Mouse (Mus musculus) lung, adult 18-20 months (tissue): Measurements from ENCODE around the gene Svbp.

ENCODE experiments used
- DNase-seq, 2 experiments: peaks; one replicate each; pipeline ENCODE4 v3.0.0; 2022; ENCODE audit warnings: mixed read lengths in 2 of 2

Gene Svbp

DNA sequence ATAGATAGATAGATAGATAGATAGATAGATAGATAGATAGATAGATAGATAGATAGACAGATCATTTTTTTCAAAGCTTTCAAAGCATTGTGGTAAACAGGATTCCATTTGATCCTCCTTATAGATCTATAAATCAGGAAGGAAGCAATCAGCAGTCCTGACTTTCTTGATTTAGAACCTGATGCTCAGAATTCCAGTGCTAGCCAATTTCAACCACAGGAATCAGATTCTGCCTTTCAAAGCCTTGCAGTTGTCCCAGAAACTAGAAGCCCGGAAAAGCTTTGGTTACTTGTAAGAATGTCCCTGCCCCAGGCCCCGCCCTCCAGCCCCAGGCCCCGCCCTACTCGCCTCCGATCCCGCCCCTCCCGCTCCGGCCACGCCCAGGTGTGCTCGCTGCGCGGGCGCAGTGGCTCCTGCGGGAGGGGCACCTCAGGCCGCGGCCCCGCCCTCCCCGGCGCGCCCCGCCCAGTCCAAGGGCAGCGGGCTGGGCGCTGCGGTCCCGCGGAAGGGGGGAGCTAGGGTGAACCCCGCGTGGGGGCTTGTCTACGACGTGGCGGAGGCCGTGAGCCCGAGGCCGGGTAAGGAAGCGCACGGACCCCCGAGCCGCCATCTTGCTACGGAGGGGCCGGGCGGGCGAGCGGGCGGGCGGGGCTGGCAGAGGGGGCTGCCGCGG, at the start of gene Svbp:
Gene Svbp, plus strand, starts transcription at position 398 of the 673 bp plus-strand sequence.
- peak; percentile 77 to 83 for DNase-seq

DNA sequence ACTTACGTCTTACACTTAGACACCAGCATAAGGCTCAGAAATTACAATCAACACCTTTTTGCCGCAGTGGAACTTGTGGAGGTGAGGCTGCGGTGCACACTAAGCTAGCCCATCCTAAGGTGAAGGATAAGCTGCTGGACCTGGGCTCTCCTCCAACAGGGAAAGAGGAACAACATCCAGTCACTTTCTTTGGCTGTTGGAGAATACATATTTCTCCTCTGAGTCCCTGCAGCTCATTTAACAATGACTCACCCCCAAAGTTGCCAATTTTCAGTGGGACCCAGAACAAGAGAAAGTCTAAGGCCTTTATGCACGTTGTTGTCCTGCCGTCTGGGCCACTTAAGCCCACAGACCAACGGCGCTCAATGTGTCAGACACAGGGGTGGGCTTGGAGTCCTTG, 48.3 kb upstream of the Svbp start:
- DNase-seq, result no peak

DNA sequence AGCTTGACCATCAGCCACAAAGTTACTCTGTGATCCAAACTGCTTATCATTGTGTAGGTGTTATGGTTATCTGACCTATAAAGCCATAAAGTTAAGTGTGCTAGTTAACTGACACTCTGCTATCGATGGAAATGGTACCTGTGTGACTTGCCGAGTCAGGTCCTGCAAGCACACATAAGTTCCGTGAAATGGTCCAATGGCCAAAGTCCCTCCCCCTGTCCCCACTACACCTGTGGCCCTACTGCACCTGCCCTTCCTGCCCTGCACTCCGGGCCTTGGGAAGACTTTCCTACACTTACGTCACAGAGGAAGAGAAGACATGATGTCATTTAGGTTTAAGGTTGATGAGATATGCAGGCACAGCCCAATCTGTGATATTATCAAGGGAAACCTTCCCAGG, 47.8 kb upstream of the Svbp start:
- no peak for DNase-seq

DNA sequence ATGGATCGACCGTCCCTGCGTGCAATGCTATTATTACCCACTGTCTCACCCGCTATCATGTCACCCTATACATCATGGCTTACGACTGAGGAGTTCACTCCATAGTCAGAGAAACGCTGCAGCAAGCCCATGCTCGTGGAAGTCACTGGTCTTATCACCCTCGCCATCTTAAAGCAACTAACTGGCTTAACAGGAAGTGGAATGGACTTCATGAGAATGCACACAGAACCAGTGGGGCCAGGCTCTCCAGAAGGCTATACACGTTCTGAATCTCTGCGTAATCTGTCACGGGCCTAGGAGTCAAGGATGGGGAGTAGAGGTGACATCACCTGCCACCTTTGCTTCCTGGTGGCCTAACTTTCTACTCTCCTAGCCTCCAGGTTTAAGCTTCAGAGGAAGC, 46.4 kb upstream of the Svbp start:
- no peak for DNase-seq

DNA sequence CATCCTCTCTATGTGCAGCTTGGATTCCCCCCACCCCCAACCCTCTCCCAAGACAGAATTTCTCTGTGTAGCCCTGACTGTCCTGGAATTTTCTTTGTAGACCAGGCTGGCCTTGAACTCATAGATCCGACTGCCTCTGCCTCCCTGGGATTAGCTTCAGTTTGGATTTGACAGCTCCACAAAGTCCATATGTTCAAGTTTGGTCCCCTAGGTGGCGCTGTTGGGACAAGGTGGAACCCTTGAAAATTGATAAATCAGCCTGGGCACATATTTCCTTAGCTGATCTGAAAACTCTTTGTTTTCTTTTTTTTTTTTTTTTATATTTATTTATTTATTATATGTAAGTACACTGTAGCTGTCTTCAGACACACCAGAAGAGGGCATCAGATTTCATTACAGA, 37.9 kb upstream of the Svbp start:
- DNase-seq, result peak; percentile 54 to 64

DNA sequence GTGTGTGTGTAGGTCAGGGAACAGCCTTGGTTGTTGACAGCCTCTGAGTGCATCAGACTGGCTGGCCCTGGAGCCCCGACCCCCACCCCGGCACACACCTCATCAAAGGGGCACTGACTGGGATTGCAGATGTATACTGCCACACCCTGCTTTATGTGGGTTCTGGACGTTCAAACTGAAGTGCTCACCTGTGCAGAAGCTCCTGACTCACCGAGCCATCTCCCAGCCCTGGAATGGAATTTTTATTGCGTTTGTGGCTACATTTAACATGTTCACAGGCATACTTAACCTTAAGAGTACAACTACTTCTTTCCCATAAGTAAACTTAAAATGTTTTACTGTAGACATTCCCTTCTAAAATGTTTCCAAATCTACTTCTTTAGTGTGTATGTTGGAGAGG, 37.2 kb upstream of the Svbp start:
- DNase-seq, result peak in 1 of 2 experiments; percentile 47

DNA sequence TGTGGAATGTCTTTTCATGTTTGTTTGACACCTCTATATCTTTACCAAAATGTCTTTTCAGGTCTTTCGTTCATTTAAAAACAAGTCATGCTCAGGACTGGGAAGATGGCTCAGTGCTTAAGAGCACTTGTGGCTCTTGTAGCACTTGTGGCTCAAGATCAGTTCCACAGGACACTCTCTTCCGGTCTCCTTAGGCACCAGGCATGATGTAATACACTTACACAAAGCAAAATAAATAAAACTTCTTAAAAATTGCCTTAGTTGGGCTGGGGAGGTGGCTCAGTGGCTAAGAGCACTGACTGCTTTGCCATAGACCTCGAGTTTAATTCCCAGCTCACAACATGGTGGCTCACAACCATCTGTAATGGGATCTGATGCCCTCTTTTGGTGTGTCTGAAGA, 33.7 kb upstream of the Svbp start:
- DNase-seq, result no peak

DNA sequence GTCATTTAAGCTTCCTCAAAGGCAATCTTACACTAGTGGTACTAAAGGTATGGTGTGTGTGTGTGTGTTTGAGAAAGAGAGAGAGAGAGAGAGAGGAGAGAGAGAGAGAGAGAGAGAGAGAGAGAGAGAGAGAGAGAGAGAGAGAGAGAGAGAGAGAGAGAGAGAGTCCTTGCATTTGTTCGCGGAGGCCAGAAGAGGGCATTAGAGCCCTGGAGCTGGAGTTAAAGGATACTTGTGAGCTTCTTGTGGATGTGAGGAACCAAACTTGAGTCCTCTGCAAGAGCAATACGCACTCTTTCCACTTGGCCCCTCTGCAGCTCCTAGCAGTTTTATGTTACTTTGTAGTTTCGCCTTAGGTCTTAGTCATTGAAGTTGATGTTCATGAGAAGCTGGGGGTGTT, 32.1 kb upstream of the Svbp start:
- no peak for DNase-seq

DNA sequence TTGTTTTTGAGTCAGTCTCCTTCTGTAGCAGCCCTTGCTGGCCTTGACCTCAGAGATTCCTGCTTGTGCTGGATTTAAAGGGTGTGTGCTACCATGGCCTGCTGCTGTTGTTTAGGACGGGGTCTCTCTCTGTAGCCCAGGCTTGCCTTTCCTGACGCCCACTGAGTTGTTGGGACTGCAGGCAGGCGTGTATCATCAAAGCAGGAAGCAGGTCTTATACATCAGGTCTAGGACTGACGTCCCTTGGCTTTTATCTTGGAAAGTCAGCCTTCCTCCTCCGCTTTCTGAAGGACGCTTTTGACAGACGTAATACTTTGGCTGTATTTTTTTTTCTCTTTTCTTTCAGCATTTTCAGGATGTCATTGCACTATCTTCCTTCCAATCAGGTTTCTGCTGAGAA, 29.2 kb upstream of the Svbp start:
- no peak for DNase-seq

DNA sequence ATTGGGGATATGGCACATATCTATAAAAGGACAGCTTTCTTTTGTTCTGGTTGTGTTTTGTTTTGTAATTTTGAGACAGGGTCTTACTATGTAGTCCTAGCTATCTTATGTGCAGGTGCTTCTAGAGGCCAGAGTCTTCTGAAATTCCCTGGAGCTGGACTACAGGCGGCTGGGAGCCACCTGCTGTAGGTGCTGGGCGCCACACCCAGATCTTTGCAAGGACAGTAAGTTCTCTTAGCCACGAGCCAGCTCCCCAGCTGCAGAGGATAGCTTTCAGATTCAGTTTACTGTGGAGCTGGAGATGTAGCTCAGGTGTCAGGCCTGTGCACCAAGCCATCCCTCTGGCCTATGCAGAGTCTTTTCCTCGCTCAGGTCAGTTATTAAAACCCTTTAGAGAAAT, 28.0 kb upstream of the Svbp start:
- DNase-seq, result no peak

DNA sequence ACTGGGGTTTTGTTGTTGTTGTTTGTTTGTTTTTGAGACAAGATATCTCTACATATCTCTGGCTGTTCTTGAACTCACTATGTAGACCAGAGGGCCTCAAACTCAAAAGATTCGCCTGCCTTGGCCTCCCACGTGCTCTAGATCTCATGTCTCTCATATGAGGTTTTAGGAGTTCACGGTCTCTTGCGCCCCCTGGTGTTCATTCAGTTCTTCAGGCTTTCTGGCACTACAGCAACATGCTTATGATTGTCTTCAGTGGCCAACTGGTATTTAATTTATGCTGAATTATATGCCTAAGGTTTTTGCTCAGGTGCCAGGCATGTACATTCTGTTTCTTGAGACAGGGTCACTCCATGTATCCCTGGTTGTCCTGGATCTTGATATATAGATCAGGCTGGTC, 27.4 kb upstream of the Svbp start:
- peak; percentile 75 to 83 for DNase-seq

DNA sequence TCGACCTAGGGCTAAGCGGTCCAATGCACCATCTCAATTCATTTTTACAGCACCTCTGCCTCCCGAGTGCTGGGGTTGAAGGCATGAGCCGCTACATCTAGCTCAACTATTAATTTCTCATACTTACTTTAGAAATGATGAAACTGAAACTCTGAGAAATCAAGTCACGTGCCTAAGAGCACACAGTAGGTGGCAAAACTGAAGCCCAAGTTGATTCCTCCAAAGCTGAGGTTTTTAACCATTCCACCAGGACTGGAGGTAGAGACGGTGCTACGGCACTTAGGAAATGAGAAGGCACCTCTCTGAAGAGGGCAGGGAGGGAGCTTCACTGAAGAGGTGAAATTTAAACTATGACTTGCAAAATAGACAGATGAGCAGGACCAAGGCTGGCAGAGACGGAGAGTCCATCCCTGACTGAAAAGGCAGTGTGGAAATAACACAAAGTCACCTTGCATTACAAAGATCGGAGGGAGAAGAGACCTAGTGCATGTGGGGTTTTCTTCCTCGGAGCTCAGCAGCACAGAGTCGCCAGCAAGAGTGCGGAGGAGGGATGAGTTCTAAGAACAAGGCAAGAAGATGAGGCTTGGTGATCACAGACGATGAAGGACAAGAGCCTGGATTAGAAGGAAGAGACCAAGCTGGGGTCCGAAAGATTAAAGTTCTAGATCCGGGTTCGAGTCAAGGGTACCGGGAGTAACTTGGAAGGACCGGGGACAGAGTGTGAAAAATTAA, 22.0 kb upstream of the Svbp start:
- no peak for DNase-seq

DNA sequence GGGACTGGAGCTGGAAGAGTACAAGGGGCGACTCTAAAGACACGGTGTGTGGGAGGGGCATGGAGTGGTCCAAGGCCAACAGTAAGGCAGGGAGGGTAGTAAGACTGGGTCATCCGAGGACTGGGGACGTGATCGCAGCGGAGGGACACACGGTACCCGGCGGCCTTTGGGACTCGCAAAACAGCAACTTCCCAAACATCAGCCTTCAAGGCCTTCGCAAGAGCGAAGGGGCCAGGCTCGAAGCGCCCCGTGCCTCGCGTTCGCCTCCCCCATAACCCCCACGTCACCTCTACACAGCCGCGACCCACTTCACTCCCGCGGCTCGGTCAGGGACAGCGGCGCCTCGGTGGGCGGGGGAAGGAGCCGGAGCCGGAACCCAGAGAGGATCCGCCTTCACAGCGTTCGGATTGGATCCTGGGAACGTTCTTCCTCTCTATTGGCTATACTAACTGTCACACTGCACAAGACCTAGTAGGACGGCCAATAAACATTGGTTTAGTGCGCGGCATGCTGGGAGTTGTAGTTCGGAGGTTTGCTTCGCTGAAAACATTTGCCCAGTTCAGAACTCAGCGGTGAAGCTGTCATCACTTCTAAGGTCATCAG, 21.2 kb upstream of the Svbp start, which contains the start of gene Zfp691:
Gene Zfp691, minus strand, starts transcription at position 345 of the 603 bp plus-strand sequence.
- DNase-seq, result peak; percentile 97 to 98

DNA sequence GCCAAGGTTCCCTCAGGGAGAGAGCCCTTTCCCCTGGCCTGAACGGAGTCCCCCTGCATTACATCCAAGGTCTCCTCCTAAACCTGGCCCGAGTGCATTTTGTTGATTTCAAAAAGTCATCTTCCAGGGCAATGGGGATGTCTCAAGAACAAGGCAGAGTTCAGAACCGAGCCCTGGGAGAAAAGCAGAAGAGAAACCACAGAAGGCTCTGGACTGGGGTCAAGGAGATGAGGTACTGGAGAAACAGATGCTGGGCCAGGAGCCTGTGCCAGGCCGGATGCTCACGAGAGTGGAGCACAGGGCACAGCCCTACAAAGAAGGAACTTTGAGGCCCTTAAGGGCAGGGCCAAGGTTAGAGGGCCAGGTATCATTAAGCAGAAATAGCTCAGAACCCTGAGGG, 17.4 kb upstream of the Svbp start:
- DNase-seq, result peak; percentile 24 to 31

DNA sequence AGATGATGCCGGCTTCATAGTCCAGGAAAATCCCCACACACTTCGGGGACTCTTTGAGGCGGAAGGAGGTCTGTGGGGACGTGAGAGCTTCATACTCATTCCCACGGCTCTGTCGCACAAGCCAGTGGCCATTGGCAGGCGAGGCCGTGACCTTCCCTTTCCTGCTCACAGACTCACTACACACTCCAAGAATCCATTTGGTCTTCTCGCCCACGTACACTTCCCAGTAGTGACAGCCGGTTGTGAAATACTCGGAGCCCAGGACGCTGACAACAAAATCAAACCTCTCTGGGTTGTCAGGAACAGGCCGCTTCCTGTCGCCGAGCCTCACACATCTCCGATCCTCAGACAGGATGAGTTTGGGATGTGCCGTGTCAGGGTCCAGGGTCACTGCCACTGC, 16.8 kb upstream of the Svbp start:
- peak in 1 of 2 experiments; percentile 20 for DNase-seq

DNA sequence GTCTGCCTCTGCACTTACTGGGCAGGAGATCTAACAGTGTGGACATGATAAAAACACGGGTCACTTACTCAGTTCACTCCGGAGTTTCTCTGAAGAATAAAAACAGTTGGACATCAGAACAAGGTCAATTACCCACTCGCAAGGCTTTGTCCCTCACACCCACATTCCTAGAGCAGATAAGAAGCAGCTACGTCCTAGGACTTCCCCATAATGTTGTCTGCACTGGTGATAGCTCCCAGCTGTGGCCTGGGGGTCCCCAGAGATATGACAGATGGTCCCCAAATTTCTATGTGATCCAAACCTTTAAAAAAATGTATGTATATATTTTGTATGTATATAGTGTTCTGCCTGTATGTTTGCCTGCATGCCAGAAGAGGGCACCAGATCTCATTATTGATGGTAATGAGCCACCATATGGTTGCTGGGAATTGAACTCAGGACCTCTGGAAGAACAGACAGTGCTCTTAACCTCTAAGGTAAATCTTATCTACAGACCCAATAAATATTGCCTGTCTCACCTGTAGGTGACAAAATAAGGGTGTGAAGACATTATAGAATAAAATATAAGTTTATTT, 14.9 kb upstream of the Svbp start:
- no peak for DNase-seq

DNA sequence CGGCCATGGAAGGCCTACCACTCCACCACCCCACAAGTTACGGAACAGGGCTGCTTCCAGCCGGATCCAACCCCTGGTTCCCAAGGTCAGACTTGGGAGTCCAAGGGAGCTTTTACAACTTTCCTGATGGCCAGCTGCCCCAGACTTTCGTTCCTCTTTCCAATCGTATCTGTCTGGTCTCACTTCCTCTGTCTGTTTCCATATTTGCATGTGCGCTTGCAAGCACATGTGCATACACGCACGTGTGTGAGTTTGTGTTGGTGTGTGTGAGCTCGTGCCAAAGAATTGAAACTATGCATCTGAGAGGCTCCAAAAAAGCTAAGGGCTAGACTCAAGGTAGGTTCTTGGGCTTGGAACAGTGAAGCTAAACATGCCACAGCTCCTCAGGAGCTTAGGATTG, 13.7 kb upstream of the Svbp start:
- peak; percentile 29 for DNase-seq

DNA sequence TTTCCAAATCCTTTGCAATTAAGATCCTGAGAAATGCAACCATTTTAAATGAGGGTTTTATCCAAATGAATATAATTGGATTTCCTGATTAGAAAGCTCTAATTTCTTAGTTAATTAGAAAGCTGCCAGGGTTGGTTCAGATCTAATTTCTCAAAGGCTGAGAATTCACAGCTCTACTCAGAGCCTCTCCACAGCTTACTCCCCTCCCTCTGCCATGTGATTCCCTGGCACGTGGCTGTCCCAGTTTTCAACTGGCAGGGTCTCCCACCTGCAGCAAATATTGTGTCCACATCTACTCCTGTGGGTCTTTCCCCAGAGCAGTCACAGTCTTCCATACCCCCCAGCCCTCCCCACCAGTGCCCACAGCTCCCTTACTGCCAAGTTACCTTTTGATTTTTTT, 11.6 kb upstream of the Svbp start:
- DNase-seq, result no peak

DNA sequence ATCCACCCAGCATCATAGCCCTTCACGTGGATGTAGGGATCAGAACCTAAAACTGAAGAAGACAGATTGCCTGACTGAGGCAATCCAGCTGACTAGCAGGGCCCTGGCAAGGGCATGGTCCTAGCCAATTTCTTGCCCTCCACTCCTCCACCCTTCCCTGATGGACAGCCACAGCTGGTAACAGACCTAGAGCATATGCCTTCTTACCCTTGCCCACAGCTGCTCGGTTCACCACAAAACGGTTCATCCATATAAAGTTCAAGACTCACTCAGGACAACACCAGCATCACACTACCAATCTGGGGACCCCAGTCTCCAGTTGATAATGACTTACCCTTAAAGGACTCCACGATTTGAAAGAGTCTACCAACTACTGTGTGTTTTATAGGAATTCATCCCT, 9.3 kb upstream of the Svbp start:
- no peak for DNase-seq

DNA sequence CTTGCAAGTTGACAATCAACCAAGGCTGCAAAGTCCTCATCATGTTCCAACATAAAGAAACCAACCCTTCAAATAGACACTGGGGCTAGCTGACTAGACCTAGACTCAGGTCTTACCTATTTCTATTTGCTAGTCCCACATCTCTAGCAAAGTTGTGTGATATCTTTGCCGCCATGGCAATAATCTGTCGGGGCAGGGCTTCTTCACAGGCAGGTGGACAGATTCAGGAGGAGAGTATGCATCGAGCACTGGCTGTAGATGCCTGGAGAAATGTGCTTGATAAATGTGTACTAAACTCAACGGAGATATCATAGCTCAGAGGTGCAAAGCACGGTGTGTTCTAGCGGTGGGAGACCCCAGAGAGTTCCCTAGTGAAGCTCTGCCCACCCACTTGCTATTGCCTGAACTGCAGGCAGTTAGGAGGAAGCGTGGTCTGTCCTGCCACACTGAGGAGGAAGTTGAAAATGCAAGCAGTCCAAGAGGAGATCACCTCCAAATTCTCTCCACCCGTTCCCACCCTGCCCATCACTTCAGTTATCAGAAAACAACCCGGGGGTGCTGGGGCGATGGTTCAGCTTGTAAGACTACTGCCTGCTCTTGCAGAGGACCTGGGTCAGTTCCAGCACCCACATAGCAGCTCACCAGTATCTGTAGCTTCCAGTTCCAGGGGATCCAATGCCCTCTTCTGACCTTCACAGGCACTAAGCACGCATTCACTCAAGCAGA, 6.9 kb upstream of the Svbp start:
- no peak for DNase-seq

DNA sequence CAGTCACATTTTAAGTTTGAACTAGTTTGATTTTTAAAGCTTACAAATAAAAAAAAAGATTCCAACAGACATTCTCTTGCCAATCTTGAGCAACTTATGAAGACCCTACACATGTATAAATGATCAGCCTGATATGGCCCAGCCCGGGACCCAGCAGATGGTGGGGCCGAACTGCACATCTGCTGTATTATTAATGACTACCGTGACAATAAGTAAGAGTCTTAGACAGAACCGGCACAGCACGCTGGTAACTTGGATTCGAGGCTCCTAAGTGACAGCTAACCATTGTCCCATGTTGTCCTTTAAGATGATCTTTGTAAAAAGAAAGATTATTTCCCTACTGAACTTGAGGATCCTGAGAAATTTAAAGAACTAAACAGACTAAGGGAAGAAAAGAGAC, 5.7 kb upstream of the Svbp start:
- no peak for DNase-seq

DNA sequence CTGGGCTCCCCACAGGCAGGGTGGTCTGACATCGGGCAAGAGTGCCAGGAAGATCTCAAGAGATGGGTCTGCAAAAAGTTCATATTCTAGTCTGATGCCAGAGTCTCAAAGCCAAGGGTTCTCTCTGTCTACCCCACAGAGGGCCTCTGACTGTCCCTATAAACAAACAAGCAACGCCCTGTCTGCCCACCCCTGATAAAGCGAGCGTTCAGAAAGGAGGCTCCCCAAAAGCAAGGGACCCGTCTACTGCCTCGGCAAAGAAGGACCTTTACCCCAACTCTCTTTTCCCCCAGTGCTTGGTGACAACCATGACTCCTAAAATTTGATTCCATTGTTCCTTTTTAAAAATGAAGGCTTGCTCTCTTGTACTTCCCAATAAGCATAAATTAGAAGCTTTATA, 5.2 kb upstream of the Svbp start, which contains the start of gene Ermap:
Gene Ermap, minus strand, starts transcription at position 148 of the 400 bp plus-strand sequence.
- no peak for DNase-seq

DNA sequence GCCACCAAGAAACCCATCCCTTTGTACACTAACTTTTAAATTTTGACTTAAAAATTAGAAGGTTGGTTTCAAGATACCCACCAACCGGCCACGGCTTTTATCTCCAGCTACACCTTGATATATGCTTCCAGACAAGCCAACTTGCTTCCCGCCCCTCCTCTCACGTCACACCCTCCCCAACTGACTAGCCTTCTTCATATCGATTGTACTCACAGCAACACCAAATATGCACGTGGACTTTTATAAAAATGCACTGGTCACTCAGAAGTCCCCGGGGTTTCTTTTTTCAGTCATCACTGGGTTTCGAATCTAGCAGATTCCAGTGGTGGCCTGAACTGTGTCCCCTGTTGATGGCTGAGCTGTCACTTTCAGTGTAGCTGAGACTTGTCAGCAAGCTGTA, 4.5 kb upstream of the Svbp start:
- DNase-seq, result no peak
